Mouse (Mus musculus): Measurements from ENCODE around the gene Smyd2.

Smyd2 gene

DNA sequence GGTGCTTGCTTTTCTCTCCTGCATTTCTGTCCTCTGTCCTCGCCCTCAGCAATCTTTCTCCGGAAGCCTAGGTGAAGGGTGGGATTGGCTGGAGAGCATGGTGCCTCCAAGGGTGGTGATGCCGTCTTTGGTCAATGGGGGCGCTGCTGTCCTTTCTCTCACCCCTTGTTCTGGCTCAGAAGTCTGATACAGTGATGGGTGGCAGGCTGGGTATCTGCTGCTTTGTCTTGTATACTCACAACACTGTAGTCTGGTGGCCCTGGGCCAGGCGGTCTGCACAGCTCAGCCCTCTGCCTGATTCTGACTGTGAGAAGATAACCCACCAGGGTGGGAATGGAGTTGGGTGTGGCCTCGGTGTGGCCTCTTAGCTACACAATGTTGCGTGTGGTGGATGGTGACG lies 51.6 kb downstream of the Smyd2 start:
- no peak for DNase-seq

- no peak for DNase-seq
Measured at GRCm38 (mm10) chr1:189869651-189870270, 52.4 kb downstream of the Smyd2 start.

GRCm38 (mm10) chr1:189868036-189868435 lies 54.1 kb downstream of the Smyd2 start:
- DNase-seq: no peak

DNA sequence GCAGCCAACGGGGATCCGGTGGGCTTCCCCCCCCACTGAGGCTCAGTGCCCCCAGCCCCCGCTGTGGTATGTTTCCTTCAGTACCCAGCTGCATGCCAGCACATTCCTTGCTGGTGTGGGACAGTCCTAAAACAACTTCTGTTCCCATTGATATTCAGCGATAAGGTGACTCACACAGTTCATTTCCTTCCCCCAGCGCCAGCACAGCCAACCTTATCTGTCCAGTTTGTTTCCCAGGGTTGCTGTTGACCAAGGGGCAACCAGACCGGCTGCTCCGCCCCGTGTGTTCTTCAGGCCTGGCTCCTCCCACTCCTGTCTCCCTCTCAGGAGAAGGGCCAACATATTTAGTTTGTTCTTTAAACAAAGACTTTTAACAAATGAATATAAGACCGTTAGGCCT lies 54.7 kb downstream of the Smyd2 start:
- DNase-seq: no peak

DNA sequence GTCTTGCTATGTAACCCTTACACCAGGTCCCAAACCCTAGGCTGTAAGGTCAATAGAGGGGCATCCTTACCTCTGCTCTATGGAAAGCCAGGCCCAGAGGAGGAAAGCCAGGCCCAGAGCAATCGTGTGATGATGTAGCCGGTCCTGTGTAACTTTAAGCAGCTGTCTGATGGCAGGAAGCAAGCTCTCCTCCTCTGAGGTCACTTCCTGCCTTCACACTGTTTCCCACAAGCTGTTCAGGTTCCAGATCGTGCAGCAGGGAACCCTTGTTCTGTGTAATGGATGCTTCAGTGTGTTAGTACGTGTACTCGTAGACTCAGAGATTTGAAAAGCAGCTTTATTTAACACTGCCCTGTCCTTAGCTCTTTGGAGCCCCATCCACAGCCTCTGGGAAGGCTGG lies 55.1 kb downstream of the Smyd2 start:
- no peak for DNase-seq

DNA sequence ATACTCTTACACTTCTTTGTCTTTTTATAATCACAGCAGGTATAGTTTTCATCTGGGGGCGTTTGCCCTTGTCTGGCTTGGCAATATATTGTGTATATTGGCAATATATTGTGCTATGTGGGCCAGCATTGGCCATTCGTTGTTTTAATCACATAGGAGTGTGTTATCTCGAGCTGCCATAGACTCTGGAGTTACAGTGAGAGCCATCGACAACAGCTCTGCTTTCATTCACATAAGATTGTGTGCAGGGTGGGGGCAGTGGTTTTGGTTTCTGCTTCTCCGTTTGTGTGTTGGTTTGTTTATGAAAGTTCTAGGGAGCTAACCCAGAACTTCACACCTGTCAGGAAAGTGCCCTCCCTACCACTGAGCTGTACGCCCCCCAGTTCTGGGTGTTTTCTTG lies 55.5 kb downstream of the Smyd2 start:
- DNase-seq: no peak

- no peak for DNase-seq
Measured at GRCm38 (mm10) chr1:189864846-189865560, 57.2 kb downstream of the Smyd2 start.

GRCm38 (mm10) chr1:189864301-189864700 lies 57.9 kb downstream of the Smyd2 start:
- DNase-seq: no peak

- DNase-seq: no peak
Measured at GRCm38 (mm10) chr1:189863727-189864126, 58.4 kb downstream of the Smyd2 start.

DNA sequence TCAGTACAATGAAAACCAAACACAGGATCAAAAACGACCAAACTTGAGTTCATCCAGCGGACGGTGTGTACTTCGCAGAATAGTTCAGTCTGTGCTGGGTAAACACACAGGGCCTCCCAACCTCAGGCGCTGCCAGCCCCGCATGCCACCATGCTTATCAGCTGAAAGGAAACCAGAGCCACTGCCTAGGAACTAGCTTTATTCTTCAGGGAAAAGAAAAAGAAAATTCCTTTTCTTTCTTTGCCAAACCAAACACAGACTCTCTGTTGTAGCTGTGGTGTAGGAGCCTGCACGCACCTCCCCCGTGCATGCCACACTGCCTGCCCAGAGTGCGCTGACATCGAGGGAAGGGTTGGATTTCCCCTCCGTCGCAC lies 61.2 kb downstream of the Smyd2 start:
- DNase-seq: no peak

DNA sequence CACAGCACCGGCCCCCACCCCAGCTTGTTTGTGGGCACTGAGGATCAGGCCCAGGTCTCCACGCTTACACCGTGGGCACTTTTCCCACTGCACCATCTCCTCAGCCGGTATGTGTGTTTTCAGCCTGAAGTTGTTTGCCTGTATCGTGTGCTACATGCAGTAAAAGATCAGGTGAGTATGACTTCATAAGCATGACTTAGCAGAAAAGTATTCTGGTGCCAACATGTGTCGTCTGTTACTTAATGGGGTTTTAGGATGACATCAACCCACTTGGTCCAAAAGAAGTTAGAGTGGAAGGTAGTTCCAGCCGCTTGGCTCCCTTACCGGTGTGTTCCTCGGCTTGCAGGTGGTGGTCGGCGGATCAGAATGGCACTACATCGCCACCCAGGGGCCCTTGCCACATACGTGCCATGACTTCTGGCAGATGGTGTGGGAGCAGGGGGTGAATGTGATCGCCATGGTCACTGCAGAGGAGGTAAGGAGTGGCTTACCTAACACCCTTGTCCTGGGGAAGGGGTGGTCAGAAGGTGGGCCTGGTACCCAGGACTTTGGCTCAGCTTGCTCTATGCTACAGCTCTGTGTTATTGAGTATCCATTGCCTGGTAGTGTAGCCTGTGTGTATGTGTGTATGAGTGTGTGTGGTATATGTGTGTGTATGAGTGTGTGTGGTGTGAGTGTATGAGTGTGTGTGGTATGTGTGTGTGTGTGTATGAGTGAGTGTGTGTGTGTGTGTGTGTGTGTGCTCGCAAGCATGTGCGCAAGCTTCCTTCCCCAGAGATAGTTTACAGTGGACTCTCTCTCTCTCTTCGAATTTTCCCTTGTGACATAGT lies 61.8 kb downstream of the Smyd2 start:
- DNase-seq: no peak

DNA sequence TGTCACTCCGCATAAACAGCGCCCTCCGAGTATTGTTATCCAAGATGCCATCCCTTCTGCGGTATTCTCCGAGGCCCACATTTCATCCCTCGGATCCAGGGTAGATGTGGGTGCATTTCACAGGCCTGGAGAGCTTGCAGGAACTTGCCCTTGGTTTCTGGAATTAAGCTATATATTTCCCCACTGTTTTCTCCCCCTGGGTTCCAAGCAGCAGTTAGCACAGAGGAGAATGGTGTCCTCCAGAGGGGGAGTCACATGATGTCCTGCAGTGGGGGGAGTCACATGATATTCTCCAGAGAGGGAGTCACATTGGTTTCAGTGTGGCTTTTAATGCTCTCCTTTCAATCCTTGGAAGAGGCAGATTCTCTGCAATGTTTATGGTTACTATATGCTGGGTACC lies 63.8 kb downstream of the Smyd2 start:
- no peak for DNase-seq

GRCm38 (mm10) chr1:189855739-189856138 lies 66.4 kb downstream of the Smyd2 start:
- no peak for DNase-seq

DNA sequence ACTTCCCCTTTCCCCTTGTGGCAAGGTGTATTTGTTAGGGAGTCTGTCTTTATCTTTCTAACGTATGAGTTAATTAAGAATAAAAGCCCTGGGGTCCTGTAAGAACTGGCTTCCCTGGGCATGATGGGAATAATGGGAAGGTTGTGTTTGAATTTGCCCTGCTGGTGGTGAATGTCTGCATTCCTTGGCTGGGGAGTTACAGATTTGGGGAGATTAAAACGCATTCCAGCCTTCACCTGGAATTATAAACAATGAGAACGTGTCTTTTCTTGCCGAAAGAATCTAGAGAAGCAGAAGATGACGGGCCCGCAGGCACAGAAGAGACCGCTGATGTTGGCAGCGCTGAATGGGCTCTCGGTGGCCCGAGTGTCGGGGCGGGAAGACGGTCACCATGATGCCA lies 67.5 kb downstream of the Smyd2 start:
- DNase-seq: no peak

DNA sequence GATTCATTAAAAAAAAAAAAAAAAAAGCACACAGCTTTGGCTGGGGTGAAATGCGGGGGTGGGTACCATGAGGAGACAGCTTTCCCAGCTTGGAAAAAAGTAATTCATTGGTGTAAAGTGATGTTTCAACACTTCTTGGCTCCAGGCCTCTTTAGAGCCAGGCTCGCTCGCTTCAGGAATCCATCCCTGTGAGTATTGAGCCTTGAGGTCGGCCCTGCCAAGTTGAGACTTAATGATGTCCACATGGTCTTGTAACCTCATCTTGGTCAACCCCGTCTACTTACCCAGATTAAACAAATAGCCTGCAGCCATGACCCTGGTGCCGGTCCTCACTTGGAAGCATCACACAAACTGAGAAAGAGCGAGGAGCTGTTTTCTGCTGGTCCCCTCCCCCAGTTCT lies 69.7 kb downstream of the Smyd2 start:
- DNase-seq: no peak

DNA sequence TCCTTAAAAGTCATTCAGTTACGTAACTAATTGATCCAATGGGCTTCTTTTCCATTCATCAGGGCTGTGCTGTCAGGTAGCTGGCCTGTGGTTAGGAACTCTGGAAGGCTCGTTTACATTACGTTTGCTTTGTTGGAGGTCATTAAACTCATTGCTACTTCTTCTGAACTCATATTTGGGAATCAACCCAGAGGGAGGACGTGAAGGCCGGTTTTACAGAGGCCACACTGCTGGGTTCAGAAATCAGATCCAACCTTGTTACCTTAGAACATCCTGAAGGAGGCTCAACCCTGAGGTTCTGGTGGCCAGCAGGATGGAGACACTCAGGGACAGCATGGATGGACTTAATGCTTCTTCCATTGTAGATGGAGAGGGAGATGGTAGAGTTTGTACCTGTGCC lies 70.1 kb downstream of the Smyd2 start:
- no peak for DNase-seq

GRCm38 (mm10) chr1:189849550-189849949 lies 72.6 kb downstream of the Smyd2 start:
- DNase-seq: no peak

DNA sequence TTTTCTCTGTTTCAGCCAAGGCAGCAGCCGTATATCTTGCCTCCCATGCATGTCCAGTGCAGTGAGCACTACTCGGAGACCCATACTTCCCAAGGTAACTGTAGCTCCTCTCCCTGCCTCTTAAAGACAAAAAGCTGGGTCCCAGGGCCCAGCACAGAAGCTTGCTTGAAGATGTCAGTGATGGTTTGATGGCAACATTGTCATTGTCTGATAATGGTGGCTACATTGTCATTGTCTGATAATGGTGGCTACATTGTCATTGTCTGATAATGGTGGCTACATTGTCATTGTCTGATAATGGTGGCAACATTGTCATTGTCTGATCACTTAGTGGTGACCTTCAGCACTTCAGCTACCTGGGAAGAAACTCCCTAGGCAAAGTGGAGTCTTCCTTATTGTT lies 75.8 kb downstream of the Smyd2 start:
- no peak for DNase-seq

- no peak for DNase-seq
Measured at GRCm38 (mm10) chr1:189834166-189834565, 88.0 kb downstream of the Smyd2 start.

DNA sequence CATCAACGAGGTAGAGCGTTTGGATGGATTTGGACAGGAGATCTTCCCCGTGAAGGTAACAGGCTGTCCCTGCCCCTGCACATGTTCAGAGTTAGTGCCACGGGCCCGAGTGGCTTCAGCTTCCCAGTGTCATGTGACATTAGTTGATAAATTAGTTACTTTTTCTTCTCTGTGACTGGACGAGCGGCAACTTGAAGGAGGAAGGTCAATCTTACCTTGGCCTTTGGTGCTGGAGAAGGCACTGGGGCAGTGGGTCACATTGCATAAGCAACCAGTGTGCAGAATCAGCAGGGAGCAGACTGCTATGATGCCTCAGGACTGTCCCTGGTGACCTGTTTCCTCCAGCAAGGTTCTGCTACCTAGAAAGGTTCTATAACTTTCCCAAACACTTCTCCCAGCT lies 88.8 kb downstream of the Smyd2 start:
- no peak for DNase-seq

DNA sequence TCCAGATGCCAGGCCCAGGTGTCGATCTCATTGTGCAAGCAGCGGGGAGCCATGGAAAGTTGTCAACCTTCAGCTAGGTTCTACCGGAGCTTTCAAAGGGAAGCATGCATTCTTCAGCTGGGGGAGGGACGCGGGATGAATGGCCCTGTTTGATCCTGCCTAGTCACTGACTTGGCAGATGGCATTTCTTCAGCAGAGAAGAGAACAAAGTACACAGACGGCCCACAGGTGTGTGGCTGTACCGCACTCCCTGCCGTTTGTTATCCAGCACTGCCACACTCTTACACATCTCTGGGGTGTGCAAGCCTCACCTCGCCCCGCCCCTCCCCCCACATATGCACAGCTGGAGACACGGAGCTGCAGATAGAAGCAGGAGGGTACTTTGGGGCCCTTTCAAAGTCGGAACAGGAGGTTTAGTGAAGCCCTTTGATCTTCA lies 91.3 kb downstream of the Smyd2 start:
- DNase-seq: no peak
